Mouse (Mus musculus) heart, embryonic 16.5 days (tissue): ENCODE data around the gene Cpeb1. TPM values are rescaled to one million over a fixed set of nuclear protein-coding genes. Genes with fewer than 3 reads are reported as not detected.

Experiments used
- ATAC-seq: fragments of 200-750 bp; cut with Nextera tagmentation; replicated peaks from 2 replicates; pipeline ENCODE4 v1.8.0; 2017; ENCODE audit warnings: moderate number of reproducible peaks; ENCODE audit not compliant: insufficient read depth, low FRiP score; ENCODE audit errors: extremely low read depth
- H3K27ac ChIP-seq: fragments of 300-500 bp; sonication (generic); 2 replicates; pipeline ENCODE4 v1.5.1; 2014; ENCODE audit warnings: mild to moderate bottlenecking, low read length, control low read depth, moderate library complexity
- H3K27me3 ChIP-seq: fragments of 300-500 bp; sonication (generic); 2 replicates; pipeline ENCODE4 v1.6.1; 2014; ENCODE audit warnings: low read length, mixed read lengths; ENCODE audit not compliant: control insufficient read depth, insufficient read depth
- H3K36me3 ChIP-seq: fragments of 300-500 bp; sonication (generic); 2 replicates; pipeline ENCODE4 v1.6.1; 2014; ENCODE audit not compliant: control insufficient read depth, insufficient read depth
- H3K4me1 ChIP-seq: fragments of 300-500 bp; sonication (generic); 2 replicates; pipeline ENCODE4 v1.6.1; 2014; ENCODE audit warnings: low read length, mixed read lengths; ENCODE audit not compliant: control insufficient read depth, insufficient read depth
- H3K4me2 ChIP-seq: fragments of 300-500 bp; sonication (generic); 2 replicates; pipeline ENCODE4 v1.6.1; 2014; ENCODE audit warnings: low read depth, mild to moderate bottlenecking, control low read depth, low read length
- H3K4me3 ChIP-seq: fragments of 300-500 bp; sonication (generic); 2 replicates; pipeline ENCODE4 v1.5.1; 2014; ENCODE audit warnings: mild to moderate bottlenecking, control low read depth, low read length
- H3K9ac ChIP-seq: fragments of 300-500 bp; sonication (generic); 2 replicates; pipeline ENCODE4 v1.6.1; 2014; ENCODE audit warnings: low read length, control low read depth
- H3K9me3 ChIP-seq: fragments of 300-500 bp; sonication (generic); replicated peaks from 2 replicates; pipeline ENCODE4 v1.6.1; 2016; ENCODE audit warnings: low read length; ENCODE audit not compliant: control insufficient read depth
- WGBS: fragments of 180-500 bp; shearing (Covaris S2); extraction: QIAGEN DNeasy Blood & Tissue Kit; methylation state at CpG from one replicate; pipeline ENCODE4 v1.1.7; 2014; 5-methylcytosine and 5-hydroxymethylcytosine counted together
- polyA plus RNA-seq: library from polyadenylated mRNA; unstranded; fragments of >200 nt; fragmentation: Nextera tagmentation; extraction: Ambion mirVana; gene quantifications from 2 replicates; pipeline ENCODE4 v1.2.1, GENCODE M21; 2015

The Cpeb1 gene
- polyA plus RNA-seq = 2.4 and 5.0 TPM in 2 replicates

DNA sequence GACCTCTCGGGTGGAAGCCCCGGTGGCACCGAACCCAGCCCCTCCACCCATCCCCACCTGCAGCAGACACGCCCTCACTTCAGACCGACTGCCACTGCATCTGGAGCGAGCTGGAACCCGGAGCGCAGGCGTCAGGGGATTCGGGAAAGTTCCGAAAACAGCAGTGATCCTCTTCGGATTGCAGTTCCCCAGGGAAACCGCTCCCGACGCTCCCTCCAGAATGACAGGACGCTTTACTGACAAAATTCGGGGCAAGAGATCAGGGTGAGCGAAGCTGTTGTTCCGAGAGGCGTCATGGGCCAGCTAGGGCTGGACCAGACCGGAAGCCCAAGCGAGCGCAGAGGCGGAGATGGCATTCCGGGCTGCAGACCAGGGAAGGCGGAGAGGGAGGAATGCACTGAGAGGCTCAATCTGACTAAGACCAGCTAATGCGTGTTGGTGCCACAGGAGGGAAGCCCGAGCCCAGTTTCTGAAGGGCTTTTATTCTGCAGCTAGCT lies at the start of gene Cpeb1:
TSS of gene Cpeb1 (minus strand) at position 311 of the 497 bp plus-strand sequence.
- Histone ChIP-seq H3K4me1 (peaks cover 18% of the 10 kb centered on the region), H3K27ac (no peak within 1 kb of the TSS), H3K4me2 (peak within 1 kb of the TSS; percentile 95), H3K9me3 (0 out of 2 replicates have a peak, but pooled peaks cover 2% of the 10 kb centered on the region), H3K36me3 (no peaks in the 10 kb centered on the region), H3K27me3 (peaks cover 63% of the 10 kb centered on the region), H3K4me3 (peak within 1 kb of the TSS; percentile 67), H3K9ac (peak within 1 kb of the TSS; percentile 67)
- WGBS = under 1% methylated on average over 28 of the region's 28 CpGs
- peak; percentile 73 for ATAC-seq

DNA sequence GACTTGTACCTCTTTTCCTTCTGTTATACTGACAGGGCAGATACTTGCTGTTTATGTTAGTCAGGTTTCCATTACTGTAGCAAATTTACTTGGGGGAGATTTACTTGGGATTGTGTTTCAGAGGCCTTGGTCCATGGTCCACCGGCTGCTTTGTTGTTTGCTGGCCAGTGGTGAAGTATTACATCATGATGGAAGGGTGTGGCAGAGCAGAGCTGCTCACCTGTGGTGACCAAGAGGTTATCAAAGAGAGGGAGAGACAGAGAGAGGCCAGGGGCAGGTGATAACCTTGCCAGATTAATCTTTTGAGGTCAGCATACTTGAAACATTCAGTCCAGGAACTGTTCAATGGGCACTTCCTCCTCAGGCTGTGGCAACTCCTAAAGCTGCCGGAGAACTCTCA lies 45.8 kb upstream of the Cpeb1 start:
- H3K9me3 ChIP-seq = no peaks in the 10 kb centered on the region
- peaks cover 3% of the 10 kb centered on the region for H3K27me3 ChIP-seq
- WGBS = 56% methylated on average over 2 of the region's 2 CpGs
- no peak overlapping the region for H3K27ac ChIP-seq
- no peaks in the 10 kb centered on the region for H3K4me1 ChIP-seq
- H3K4me3 ChIP-seq = no peak overlapping the region
- ATAC-seq = no peak
- H3K4me2 ChIP-seq = no peak overlapping the region
- H3K9ac ChIP-seq = no peak overlapping the region
- H3K36me3 ChIP-seq = no peaks in the 10 kb centered on the region

DNA sequence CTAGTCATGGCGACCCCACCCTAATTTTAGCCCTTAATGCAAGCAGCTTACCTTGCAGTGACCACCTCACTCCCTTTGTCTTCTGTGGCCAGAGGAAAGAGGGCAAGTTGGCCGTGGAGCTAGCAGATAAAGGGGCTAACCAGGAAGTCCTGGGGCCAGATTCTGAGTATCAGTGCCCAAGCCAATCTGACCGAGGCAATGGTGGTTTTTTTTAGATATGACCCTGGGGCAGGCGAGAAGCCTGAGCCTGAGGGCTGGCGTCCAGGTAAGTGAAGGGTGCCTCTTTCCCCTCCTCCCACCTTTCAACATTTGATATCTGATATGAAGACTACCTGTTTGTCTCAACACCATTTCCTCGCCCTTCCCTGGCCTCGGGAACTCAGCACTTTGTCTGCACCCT lies 42.9 kb upstream of the Cpeb1 start, which contains the start of gene BC048679:
TSS of gene BC048679 (minus strand) at position 101 of the 400 bp plus-strand sequence.
- Histone ChIP-seq H3K36me3 (no peaks in the 10 kb centered on the region), H3K9ac (no peak within 1 kb of the TSS), H3K27ac (no peak within 1 kb of the TSS), H3K4me2 (no peak within 1 kb of the TSS), H3K4me1 (peaks cover 4% of the 10 kb centered on the region), H3K4me3 (no peak within 1 kb of the TSS), H3K9me3 (no peaks in the 10 kb centered on the region), H3K27me3 (peaks cover 22% of the 10 kb centered on the region)
- ATAC-seq = no peak
- WGBS = 48% methylated on average over 7 of the region's 7 CpGs

DNA sequence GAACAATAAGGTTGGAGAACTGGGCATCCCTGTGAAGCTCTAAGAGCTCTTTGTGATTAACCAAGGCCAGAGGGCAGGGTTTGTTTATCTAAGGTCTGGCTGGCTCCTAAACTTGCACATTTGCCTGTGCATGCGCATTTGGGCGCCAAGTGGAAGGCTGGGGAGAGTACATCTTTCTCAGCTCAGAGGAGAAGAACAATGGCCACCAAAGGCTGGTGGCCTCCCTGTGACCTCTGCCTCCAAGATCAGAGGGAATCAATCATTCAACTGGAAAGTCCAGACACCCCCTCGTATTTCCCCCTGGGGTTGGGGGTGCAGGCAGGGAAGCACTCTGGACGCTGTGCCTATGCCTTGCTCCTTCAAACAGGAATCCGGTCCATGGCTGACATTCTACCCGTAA lies 41.9 kb upstream of the Cpeb1 start:
- Histone ChIP-seq H3K27ac (no peak overlapping the region), H3K36me3 (no peaks in the 10 kb centered on the region), H3K4me3 (no peak overlapping the region), H3K4me1 (peaks cover 7% of the 10 kb centered on the region), H3K27me3 (peaks cover 31% of the 10 kb centered on the region), H3K9me3 (no peaks in the 10 kb centered on the region), H3K4me2 (no peak overlapping the region), H3K9ac (no peak overlapping the region)
- no peak for ATAC-seq
- WGBS = 41% methylated on average over 6 of the region's 6 CpGs

DNA sequence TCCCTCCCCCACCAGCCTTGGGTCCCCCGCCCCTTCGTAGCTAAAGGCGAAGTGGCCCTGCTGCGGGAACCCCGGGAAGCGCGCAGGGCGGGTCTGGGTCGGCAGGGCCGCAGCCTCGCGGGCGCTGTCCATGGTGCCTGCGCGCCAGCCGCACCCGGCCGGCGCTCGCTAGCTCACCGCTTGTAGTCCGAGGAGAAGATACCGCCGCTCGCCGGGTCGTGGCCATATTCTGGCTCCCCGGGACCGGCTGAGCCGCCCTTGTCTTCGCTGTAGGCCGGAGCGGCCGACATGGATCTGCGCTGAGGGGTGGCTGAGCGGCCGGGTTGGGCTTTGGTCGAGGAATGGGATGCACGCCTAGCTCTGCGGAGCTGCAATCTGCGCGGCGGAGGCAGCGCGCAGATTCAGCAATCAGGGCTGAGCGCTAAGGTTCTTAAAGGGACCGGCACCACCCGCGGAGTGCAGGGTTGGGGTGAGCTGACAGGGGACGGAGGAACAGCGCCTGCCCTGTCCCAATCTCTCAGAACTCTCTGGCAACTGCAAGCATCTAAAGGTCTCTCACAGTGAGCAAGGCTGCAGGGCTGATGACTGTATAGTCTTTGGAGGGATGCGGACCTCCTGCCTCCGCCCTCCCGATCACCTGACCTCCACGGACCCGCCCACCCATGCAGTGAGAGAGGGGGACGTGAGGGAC lies 38.2 kb upstream of the Cpeb1 start, which contains the start of gene Ap3b2:
TSS of gene Ap3b2 (minus strand) at position 595 of the 691 bp plus-strand sequence.
- Histone ChIP-seq H3K4me1 (peaks cover 7% of the 10 kb centered on the region), H3K36me3 (no peaks in the 10 kb centered on the region), H3K9me3 (no peaks in the 10 kb centered on the region), H3K4me3 (peak within 1 kb of the TSS; percentile 64), H3K27me3 (peaks cover 33% of the 10 kb centered on the region), H3K27ac (no peak within 1 kb of the TSS), H3K9ac (no peak within 1 kb of the TSS), H3K4me2 (peak within 1 kb of the TSS; percentile 90)
- WGBS = under 1% methylated on average over 57 of the region's 57 CpGs
- ATAC-seq = peak; percentile 63

DNA sequence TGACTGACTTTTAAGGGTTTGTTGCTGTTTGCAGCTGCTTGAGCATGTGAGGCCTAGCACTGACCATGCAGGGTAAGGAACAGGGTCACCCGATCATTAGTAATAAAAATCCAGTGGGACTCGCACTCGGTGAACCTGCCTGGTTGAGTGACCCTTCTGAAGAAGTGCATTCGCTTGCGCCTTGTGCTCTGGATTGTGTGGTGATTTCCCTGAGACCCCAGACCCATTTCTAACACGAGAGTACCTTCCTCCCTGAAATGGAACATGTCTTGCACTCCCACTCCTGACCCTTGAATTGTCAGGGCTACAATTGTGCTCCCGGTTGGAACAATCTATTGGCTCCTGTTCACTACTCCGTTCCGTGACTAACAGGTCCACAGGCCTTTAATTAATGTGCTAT lies 37.4 kb upstream of the Cpeb1 start:
- H3K4me3 ChIP-seq = no peak overlapping the region; the same call in 1 of the 2 replicates
- no peak overlapping the region for H3K27ac ChIP-seq
- H3K36me3 ChIP-seq = no peaks in the 10 kb centered on the region
- H3K4me1 ChIP-seq = peaks cover 7% of the 10 kb centered on the region
- no peak overlapping the region for H3K9ac ChIP-seq
- no peaks in the 10 kb centered on the region for H3K9me3 ChIP-seq
- 50% methylated on average over 9 of the region's 9 CpGs for WGBS
- peaks cover 33% of the 10 kb centered on the region for H3K27me3 ChIP-seq
- no peak for ATAC-seq
- H3K4me2 ChIP-seq = peak overlapping the region; percentile 90; the same call in 1 of the 2 replicates

DNA sequence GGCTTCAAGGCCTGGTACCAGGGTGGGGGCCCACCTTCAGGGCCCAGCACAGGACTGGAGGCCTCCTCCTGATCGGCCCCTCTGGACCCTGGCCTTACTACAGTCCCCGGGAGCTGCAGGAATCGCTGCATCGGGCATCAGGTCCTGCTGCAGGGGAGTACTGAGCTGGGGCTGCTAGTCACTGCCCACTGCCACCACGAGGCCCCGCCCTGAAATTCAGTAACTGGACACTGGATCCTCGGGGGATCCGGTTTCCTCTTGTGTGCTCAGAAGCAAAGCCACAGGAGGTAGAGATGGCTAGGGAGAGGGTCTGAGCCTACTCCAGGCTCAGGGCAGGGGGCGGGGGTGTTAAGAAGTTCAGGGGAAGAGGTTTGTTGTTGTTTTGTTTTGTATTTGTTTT lies 34.4 kb upstream of the Cpeb1 start:
- Histone ChIP-seq H3K27ac (no peak overlapping the region), H3K4me1 (peaks cover 7% of the 10 kb centered on the region), H3K36me3 (no peaks in the 10 kb centered on the region), H3K27me3 (peaks cover 22% of the 10 kb centered on the region), H3K4me3 (no peak overlapping the region), H3K9ac (no peak overlapping the region), H3K9me3 (no peaks in the 10 kb centered on the region), H3K4me2 (no peak overlapping the region)
- ATAC-seq = no peak
- WGBS = 6% methylated on average over 9 of the region's 9 CpGs

DNA sequence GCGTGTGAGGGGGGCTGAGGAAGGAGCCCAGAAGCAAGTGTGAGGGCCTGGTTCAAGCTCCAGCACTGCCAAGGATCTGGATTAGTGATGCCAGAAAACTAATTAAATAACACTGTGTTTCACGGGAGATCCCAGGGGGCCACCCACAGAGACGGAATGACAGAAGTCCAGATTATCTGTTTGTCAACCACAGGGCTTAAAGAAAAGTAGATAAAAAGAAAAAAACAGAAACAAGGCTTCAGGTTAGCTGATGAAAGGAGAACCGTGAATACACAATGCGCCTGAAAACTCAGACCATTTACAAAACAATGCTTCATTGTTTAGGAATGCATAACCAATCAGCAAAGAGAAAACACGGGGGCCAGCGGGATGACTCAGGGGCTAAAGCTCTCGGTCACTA lies 25.5 kb upstream of the Cpeb1 start:
- Histone ChIP-seq H3K4me2 (no peak overlapping the region), H3K9ac (no peak overlapping the region), H3K27ac (no peak overlapping the region), H3K36me3 (no peaks in the 10 kb centered on the region), H3K4me1 (no peaks in the 10 kb centered on the region), H3K9me3 (no peaks in the 10 kb centered on the region), H3K27me3 (peaks cover 19% of the 10 kb centered on the region), H3K4me3 (no peak overlapping the region)
- ATAC-seq = no peak
- 9% methylated on average over 8 of the region's 8 CpGs for WGBS

DNA sequence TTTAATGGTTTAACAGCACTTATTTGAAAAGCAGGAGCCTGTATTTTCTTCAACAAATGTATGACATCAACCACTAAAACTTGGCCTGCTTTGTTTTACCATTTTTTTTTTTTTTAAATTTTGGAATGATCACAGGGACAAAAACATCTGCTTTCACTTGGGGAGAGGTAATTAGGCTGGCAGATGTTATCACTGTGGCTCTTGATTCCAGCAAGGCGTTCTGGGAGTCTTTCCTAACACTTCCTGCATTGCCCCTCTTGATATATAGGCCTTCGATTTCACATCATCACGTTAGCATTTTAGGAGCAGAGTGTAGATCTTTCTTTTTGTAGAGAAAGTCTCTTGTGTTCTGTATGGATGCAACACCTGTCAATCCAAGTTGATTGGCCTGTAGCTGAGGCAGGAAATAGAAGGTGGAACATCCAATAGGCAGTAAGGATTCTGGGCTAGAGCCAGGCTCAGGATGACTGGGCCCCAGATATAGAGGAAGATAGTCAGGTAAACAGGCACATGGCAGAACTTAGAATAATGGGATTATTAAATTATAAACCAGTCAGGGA lies 24.3 kb upstream of the Cpeb1 start:
- no peaks in the 10 kb centered on the region for H3K9me3 ChIP-seq
- no peaks in the 10 kb centered on the region for H3K4me1 ChIP-seq
- no peak overlapping the region for H3K9ac ChIP-seq
- no peak overlapping the region for H3K4me2 ChIP-seq
- H3K4me3 ChIP-seq = no peak overlapping the region
- ATAC-seq = no peak
- peaks cover 19% of the 10 kb centered on the region for H3K27me3 ChIP-seq
- H3K36me3 ChIP-seq = no peaks in the 10 kb centered on the region
- WGBS = 53% methylated on average over 3 of the region's 3 CpGs
- no peak overlapping the region for H3K27ac ChIP-seq
